Mouse (Mus musculus) lung, postnatal 0 days (tissue): Measurements from ENCODE around the gene Hist2h3b. TPM values are rescaled to one million over a fixed set of nuclear protein-coding genes. Genes with fewer than 3 reads are reported as not detected.
"Not testable (repeated sequence)": the region's sequence is repeated elsewhere in the genome, so short reads cannot be mapped to it uniquely, and the experiment has no call there.

Source experiments
- ATAC-seq: fragments of 200-750 bp; cut with Nextera tagmentation; 2 replicates; pipeline ENCODE4 v1.8.0; 2017; ENCODE audit warnings: moderate library complexity
- DNase-seq: peaks from one replicate; pipeline ENCODE4 v3.0.0-alpha.2; 2016; ENCODE audit warnings: low spot score
- H3K27ac ChIP-seq: fragments of 300-500 bp; sonication (generic); 2 replicates; pipeline ENCODE4 v1.5.1; 2014; ENCODE audit warnings: antibody characterized with exemption, mild to moderate bottlenecking, low read length, mixed read lengths
- H3K27me3 ChIP-seq: fragments of 300-500 bp; sonication (generic); replicated peaks from 2 replicates; pipeline ENCODE4 v1.6.1; 2014; ENCODE audit warnings: low read length, mixed read lengths; ENCODE audit not compliant: insufficient read depth
- H3K36me3 ChIP-seq: fragments of 300-500 bp; sonication (generic); 2 replicates; pipeline ENCODE4 v1.6.1; 2014; ENCODE audit warnings: low read length, mixed read lengths; ENCODE audit not compliant: insufficient read depth
- H3K4me1 ChIP-seq: fragments of 300-500 bp; sonication (generic); 2 replicates; pipeline ENCODE4 v1.6.1; 2014; ENCODE audit warnings: antibody characterized with exemption, low read depth, low read length, mixed read lengths; ENCODE audit not compliant: insufficient read depth
- H3K4me2 ChIP-seq: fragments of 300-500 bp; sonication (generic); replicated peaks from 2 replicates; pipeline ENCODE4 v1.6.1; 2014; ENCODE audit warnings: low read depth, mild to moderate bottlenecking, low read length, moderate library complexity, mixed read lengths
- H3K4me3 ChIP-seq: fragments of 300-500 bp; sonication (generic); 2 replicates; pipeline ENCODE4 v1.5.1; 2014; ENCODE audit warnings: low read depth, low read length
- H3K9ac ChIP-seq: fragments of 300-500 bp; sonication (generic); replicated peaks from 2 replicates; pipeline ENCODE4 v1.6.1; 2014; ENCODE audit warnings: low read depth, mild to moderate bottlenecking
- H3K9me3 ChIP-seq: fragments of 300-500 bp; sonication (generic); 2 replicates; pipeline ENCODE4 v1.6.1; 2016; ENCODE audit warnings: low read length, mixed read lengths
- CTCF ChIP-seq: IDR thresholded peaks from 2 replicates; pipeline ENCODE4 v1.5.1; 2016; ENCODE audit warnings: antibody characterized with exemption, mild to moderate bottlenecking
- EP300 ChIP-seq: IDR thresholded peaks from 2 replicates; pipeline ENCODE4 v1.6.1; 2016; ENCODE audit warnings: antibody characterized with exemption, mild to moderate bottlenecking, control low read depth
- WGBS: fragments of 180-500 bp; shearing (Covaris S2); extraction: QIAGEN DNeasy Blood & Tissue Kit; methylation state at CpG from one replicate; pipeline ENCODE4 v1.1.7; 2014; 5-methylcytosine and 5-hydroxymethylcytosine counted together
- polyA plus RNA-seq: library from polyadenylated mRNA; unstranded; fragments of >200 nt; fragmentation: Nextera tagmentation; extraction: Ambion mirVana; gene quantifications from 2 replicates; pipeline ENCODE4 v1.2.1, GENCODE M21; 2015

The Hist2h3b gene
- polyA plus RNA-seq, 1 experiment from 2014 or later, result 12.5 TPM

GRCm38 (mm10) chr3:96237904-96238511, 30.4 kb upstream of the Hist2h3b start:
- H3K27me3 ChIP-seq, result no peaks in the 10 kb centered on the region
- H3K4me3 ChIP-seq, result no peak overlapping the region
- DNase-seq (no peak), ATAC-seq (no peak)
- H3K4me2 ChIP-seq, result peak overlapping the region; percentile 44; the same call in 1 of the 2 replicates
- WGBS, result 3% methylated on average over 12 of the region's 12 CpGs
- TF ChIP-seq CTCF, result no peak
- no peak for TF ChIP-seq EP300
- H3K9me3 ChIP-seq, result no peaks in the 10 kb centered on the region
- H3K27ac ChIP-seq, result no peak overlapping the region
- H3K9ac ChIP-seq, result no peak overlapping the region
- H3K4me1 ChIP-seq, result peaks cover 6% of the 10 kb centered on the region; the same call in 1 of the 2 replicates
- no peaks in the 10 kb centered on the region for H3K36me3 ChIP-seq

- peak; percentile 91 for ATAC-seq
- DNase-seq, H3K27me3 ChIP-seq, H3K36me3 ChIP-seq, H3K9ac ChIP-seq, H3K9me3 ChIP-seq: not testable (repeated sequence)
- peaks cover 11% of the 10 kb centered on the region for H3K4me1 ChIP-seq
- peak within 1 kb of the TSS; percentile 57; the same call in 1 of the 2 replicates for H3K27ac ChIP-seq
- WGBS, result 0% methylated on average over 7 of the region's 68 CpGs
- peak within 1 kb of the TSS; percentile 28; the same call in 1 of the 2 replicates for H3K4me3 ChIP-seq
- H3K4me2 ChIP-seq, result peak within 1 kb of the TSS; percentile 44
These were observed 29.3 kb upstream of the Hist2h3b start, which contains the start of gene Hist2h3c2 for GRCm38 (mm10) chr3:96238954-96239793. Gene Hist2h3c2 (minus strand): TSS chr3:96239127.

GRCm38 (mm10) chr3:96239949-96240798, 28.3 kb upstream of the Hist2h3b start, which contains the start of gene Hist2h2aa2:
Gene Hist2h2aa2 (minus strand): TSS chr3:96240276.
- H3K4me2 ChIP-seq, result peak within 1 kb of the TSS; percentile 38
- H3K36me3 ChIP-seq, H3K9me3 ChIP-seq, H3K27me3 ChIP-seq: not testable (repeated sequence)
- DNase-seq, result peak; percentile 89
- H3K4me3 ChIP-seq, result peak within 1 kb of the TSS; percentile 28; the same call in 1 of the 2 replicates
- H3K9ac ChIP-seq, result peak within 1 kb of the TSS; percentile 36
- peak; percentile 83 for ATAC-seq
- peak within 1 kb of the TSS; percentile 78 for H3K27ac ChIP-seq
- 4% methylated on average over 28 of the region's 85 CpGs for WGBS
- H3K4me1 ChIP-seq, result peaks cover 13% of the 10 kb centered on the region

GRCm38 (mm10) chr3:96240799-96241197, 27.7 kb upstream of the Hist2h3b start:
- H3K4me2 ChIP-seq, result peak overlapping the region; percentile 38
- H3K36me3 ChIP-seq, result no peaks in the 10 kb centered on the region
- WGBS, result 71% methylated on average over 9 of the region's 9 CpGs
- H3K4me3 ChIP-seq, result peak overlapping the region; percentile 14; the same call in 1 of the 2 replicates
- peaks cover 13% of the 10 kb centered on the region for H3K4me1 ChIP-seq
- H3K27me3 ChIP-seq, result no peaks in the 10 kb centered on the region
- DNase-seq (no peak), ATAC-seq (no peak)
- H3K9me3 ChIP-seq, result no peaks in the 10 kb centered on the region
- peak overlapping the region; percentile 36 for H3K9ac ChIP-seq
- TF ChIP-seq EP300, result no peak
- no peak for TF ChIP-seq CTCF
- H3K27ac ChIP-seq, result peak overlapping the region; percentile 78

GRCm38 (mm10) chr3:96243921-96244572, 24.4 kb upstream of the Hist2h3b start:
- no peaks in the 10 kb centered on the region for H3K9me3 ChIP-seq
- no peaks in the 10 kb centered on the region for H3K36me3 ChIP-seq
- peak overlapping the region; percentile 37 for H3K9ac ChIP-seq
- peak overlapping the region; percentile 90 for H3K27ac ChIP-seq
- H3K4me2 ChIP-seq, result peak overlapping the region; percentile 55
- 70% methylated on average over 7 of the region's 7 CpGs for WGBS
- TF ChIP-seq CTCF, result no peak
- H3K4me3 ChIP-seq, result peak overlapping the region; percentile 28; the same call in 1 of the 2 replicates
- DNase-seq, result no peak
- no peak for ATAC-seq
- H3K27me3 ChIP-seq, result no peaks in the 10 kb centered on the region
- peaks cover 14% of the 10 kb centered on the region for H3K4me1 ChIP-seq

DNA sequence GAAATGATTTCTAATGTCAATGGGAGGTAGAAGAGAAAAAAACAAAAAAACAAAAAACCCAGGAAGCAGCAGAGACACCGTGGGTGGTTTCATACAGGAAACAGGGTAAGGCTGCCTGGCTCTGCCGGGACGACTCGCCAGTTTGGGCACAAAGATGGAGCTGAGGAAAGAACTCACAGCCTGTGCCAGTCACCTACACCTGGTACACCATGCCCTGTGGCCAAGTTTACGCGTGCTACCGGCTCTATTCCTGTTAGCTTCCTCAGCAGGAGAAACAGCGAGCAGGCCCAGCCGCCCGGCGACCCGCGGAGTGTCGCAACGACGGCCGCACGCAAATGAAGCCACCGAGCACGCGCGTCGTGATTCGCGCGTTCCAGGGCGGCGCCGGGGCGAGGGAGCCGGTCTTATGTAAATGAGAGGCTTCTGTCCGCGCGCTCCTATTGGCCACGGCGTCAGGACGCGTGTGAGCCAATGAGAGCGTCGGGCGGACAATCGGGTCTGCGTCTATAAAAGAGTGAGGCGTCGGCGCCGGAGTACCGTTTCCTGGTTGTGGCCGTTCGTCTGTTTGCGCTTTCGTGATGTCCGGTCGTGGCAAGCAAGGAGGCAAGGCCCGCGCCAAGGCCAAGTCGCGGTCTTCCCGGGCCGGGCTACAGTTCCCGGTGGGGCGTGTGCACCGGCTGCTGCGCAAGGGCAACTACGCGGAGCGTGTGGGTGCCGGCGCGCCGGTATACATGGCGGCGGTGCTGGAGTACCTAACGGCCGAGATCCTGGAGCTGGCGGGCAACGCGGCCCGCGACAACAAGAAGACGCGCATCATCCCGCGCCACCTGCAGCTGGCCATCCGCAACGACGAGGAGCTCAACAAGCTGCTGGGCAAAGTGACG, 23.2 kb upstream of the Hist2h3b start, which contains the start of gene Hist2h2aa1:
Gene Hist2h2aa1, plus strand, starts transcription at position 495 of the 884 bp plus-strand sequence.
- H3K36me3 ChIP-seq, H3K9me3 ChIP-seq, H3K27me3 ChIP-seq: not testable (repeated sequence)
- Histone ChIP-seq H3K27ac (peak within 1 kb of the TSS; percentile 90), H3K4me2 (peak within 1 kb of the TSS; percentile 55), H3K4me1 (peaks cover 14% of the 10 kb centered on the region), H3K9ac (peak within 1 kb of the TSS; percentile 37), H3K4me3 (peak within 1 kb of the TSS; percentile 28)
- WGBS, result 0% methylated on average over 15 of the region's 88 CpGs
- ATAC-seq (peak; percentile 85), DNase-seq (peak; percentile 85)

DNA sequence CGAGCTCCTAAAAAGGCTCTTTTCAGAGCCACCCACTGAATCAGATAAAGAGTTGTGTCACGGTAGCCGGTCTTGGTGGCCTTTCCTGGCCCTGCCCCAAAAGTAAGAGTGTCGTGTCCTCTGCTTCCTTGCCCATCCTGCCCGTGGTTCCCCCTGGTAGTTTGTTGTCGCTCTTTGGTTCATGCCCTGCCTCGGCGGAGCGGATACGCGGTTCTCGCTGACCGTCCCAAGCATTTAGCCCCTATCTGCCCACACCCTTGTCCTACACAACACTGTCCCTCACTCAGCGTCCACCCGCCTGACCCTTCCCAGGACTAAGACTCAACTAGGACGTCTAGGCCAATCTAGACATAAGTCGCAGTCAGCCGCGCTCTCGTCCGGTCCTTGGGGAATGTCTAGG, 22.4 kb upstream of the Hist2h3b start:
- peak overlapping the region; percentile 25; the same call in 1 of the 2 replicates for H3K4me3 ChIP-seq
- H3K4me1 ChIP-seq, result peaks cover 10% of the 10 kb centered on the region
- not testable (repeated sequence) for H3K36me3 ChIP-seq, H3K27me3 ChIP-seq, ATAC-seq, H3K9ac ChIP-seq, H3K9me3 ChIP-seq, H3K27ac ChIP-seq, DNase-seq, H3K4me2 ChIP-seq
- 0% methylated on average over 10 of the region's 21 CpGs for WGBS
